22 mouse cellular contexts compared by ENCODE assay signal in genomic region chr16:54970356-54970755, GRCm38 (mm10).
A peak's percentile ranks its signal among the peaks of the same experiment; 100 is the strongest.
DNase-seq lines count a peak whose midpoint lies in the region; ATAC-seq and TF ChIP-seq lines count a peak whose summit lies in the region.
"Had no signal": no experiment of that assay in that cellular context is flagged by ENCODE, and none has a peak within 500 bp of the region (broad histone marks: within the 10 kb centered on the region; RNA-seq: fewer than 3 reads in every experiment).

No protein-coding gene starts in this region.

- no peak overlapping the region for H3K4me3 ChIP-seq in left cerebral cortex, adult 2 months
- no peak overlapping the region for H3K4me3 ChIP-seq in intestine, embryonic 16.5 days (ENCODE audit: low read length)
- H3K4me3 ChIP-seq in forebrain, embryonic 11.5 days (ENCODE audit: low read depth, low read length) = no peak overlapping the region
- H3K4me3 ChIP-seq: embryonic facial prominence, embryonic 12.5 days; erythroblast, embryonic 14.5 days; forebrain, embryonic 13.5 days; heart, embryonic 10.5 days; hindbrain, embryonic 15.5 days; limb, embryonic 15.5 days; midbrain, embryonic 12.5 days had no signal

- no peaks in the 10 kb centered on the region for H3K4me1 ChIP-seq in intestine, embryonic 16.5 days (ENCODE audit: control insufficient read depth, insufficient read depth, low read length)
- no peaks in the 10 kb centered on the region for H3K4me1 ChIP-seq in forebrain, embryonic 11.5 days (replicated peaks; ENCODE audit: control insufficient read depth, insufficient read depth, low read length)
- H3K4me1 ChIP-seq: forebrain, embryonic 13.5 days; heart, embryonic 10.5 days; hindbrain, embryonic 15.5 days; limb, embryonic 15.5 days; midbrain, embryonic 12.5 days had no signal

- 78% methylated on average over 6 of the region's 6 CpGs for WGBS in intestine, embryonic 16.5 days
- WGBS in forebrain, embryonic 11.5 days = 92% methylated on average over 6 of the region's 6 CpGs

- no peaks in the 10 kb centered on the region for H3K9me3 ChIP-seq in intestine, embryonic 16.5 days (ENCODE audit: control insufficient read depth, low read length)
- no peaks in the 10 kb centered on the region for H3K9me3 ChIP-seq in forebrain, embryonic 11.5 days (ENCODE audit: control insufficient read depth, low read length)
- H3K9me3 ChIP-seq: embryonic facial prominence, embryonic 12.5 days; forebrain, embryonic 13.5 days; heart, embryonic 10.5 days; hindbrain, embryonic 15.5 days; limb, embryonic 15.5 days; midbrain, embryonic 12.5 days had no signal

- no peak overlapping the region for H3K9ac ChIP-seq in intestine, embryonic 16.5 days (ENCODE audit: low read depth, low read length)
- H3K9ac ChIP-seq in forebrain, embryonic 11.5 days (ENCODE audit: low read length) = no peak overlapping the region
- H3K9ac ChIP-seq: embryonic facial prominence, embryonic 12.5 days; forebrain, embryonic 13.5 days; hindbrain, embryonic 15.5 days; limb, embryonic 15.5 days; liver, embryonic 14.5 days; lung, embryonic 14.5 days; midbrain, embryonic 12.5 days had no signal

- H3K27ac ChIP-seq in left cerebral cortex, adult 2 months = peak overlapping the region; percentile 53
- H3K27ac ChIP-seq in intestine, embryonic 16.5 days (ENCODE audit: low read length) = no peak overlapping the region
- H3K27ac ChIP-seq in forebrain, embryonic 11.5 days (ENCODE audit: low read depth, low read length) = no peak overlapping the region
- H3K27ac ChIP-seq: embryonic facial prominence, embryonic 12.5 days; forebrain, embryonic 13.5 days; heart, embryonic 10.5 days; hindbrain, embryonic 15.5 days; limb, embryonic 15.5 days; liver, embryonic 14.5 days; midbrain, embryonic 12.5 days had no signal

- no peak for TF ChIP-seq CTCF in left cerebral cortex, adult 2 months (IDR thresholded peaks at IDR 0.05)

- H3K27me3 ChIP-seq in intestine, embryonic 16.5 days (replicated peaks; ENCODE audit: control insufficient read depth, insufficient read depth, low read length) = no peaks in the 10 kb centered on the region
- no peaks in the 10 kb centered on the region for H3K27me3 ChIP-seq in forebrain, embryonic 11.5 days (ENCODE audit: control insufficient read depth, insufficient read depth, low read length)
- H3K27me3 ChIP-seq: embryonic facial prominence, embryonic 12.5 days; forebrain, embryonic 13.5 days; hindbrain, embryonic 15.5 days; limb, embryonic 15.5 days; midbrain, embryonic 12.5 days had no signal

- peak; percentile 96 for ATAC-seq in frontal cortex, adult (ENCODE audit: low TSS enrichment)
- ATAC-seq in intestine, embryonic 16.5 days = no peak
- no peak for ATAC-seq in forebrain, embryonic 11.5 days (replicated peaks; ENCODE audit: low FRiP score)
- ATAC-seq: forebrain, embryonic 13.5 days; intestine, postnatal 0 days had no signal

- no peaks in the 10 kb centered on the region for H3K36me3 ChIP-seq in intestine, embryonic 16.5 days (ENCODE audit: control insufficient read depth, insufficient read depth, low read length)
- H3K36me3 ChIP-seq in forebrain, embryonic 11.5 days (ENCODE audit: control insufficient read depth, insufficient read depth, low read length) = no peaks in the 10 kb centered on the region
- H3K36me3 ChIP-seq: embryonic facial prominence, embryonic 12.5 days; heart, embryonic 10.5 days; hindbrain, embryonic 15.5 days; limb, embryonic 15.5 days; midbrain, embryonic 12.5 days had no signal

- DNase-seq in brain, adult 2 months (ENCODE audit: low read depth, low spot score) = peak; percentile 75
- DNase-seq in left cerebral cortex, adult 2 months (ENCODE audit: extremely low spot score in 1 of 2, low spot score in 2 of 2) = peak; percentile 17 to 18
- DNase-seq in right cerebral cortex, adult 2 months (ENCODE audit: low spot score in 2 of 2) = peak; percentile 48 to 54
- DNase-seq in cerebellum, postnatal 4 days (ENCODE audit: low spot score in 2 of 2) = no peak
- no peak for DNase-seq in kidney, postnatal 36 days
- DNase-seq in forebrain, embryonic 11.5 days (ENCODE audit: low spot score) = no peak
- DNase-seq: adrenal gland, adult 2 months; B cell, adult 2 months; cerebellum, adult 11-12 months; cerebellum, postnatal 10 days; lung, embryonic 14.5 days had no signal

- H3K4me2 ChIP-seq in intestine, embryonic 16.5 days (ENCODE audit: low read depth, low read length) = no peak overlapping the region
- no peak overlapping the region for H3K4me2 ChIP-seq in forebrain, embryonic 11.5 days (ENCODE audit: low read depth, low read length, severe bottlenecking)
- H3K4me2 ChIP-seq: embryonic facial prominence, embryonic 12.5 days; forebrain, embryonic 13.5 days; hindbrain, embryonic 15.5 days; limb, embryonic 15.5 days; lung, embryonic 14.5 days; midbrain, embryonic 12.5 days had no signal

- intact Hi-C loops in left cerebral cortex, adult 2 months (cut with DNase I) = loop anchor here (10.0 kb wide), 1 partner anchor 376 kb away; no protein-coding TSS in a partner anchor

Comparison
In these comparisons a context has a peak if more than half of its experiments do, and no peak if none do; other contexts are left out.
1. DNase-seq: peak in brain, adult 2 months (single experiment), left cerebral cortex, adult 2 months (2 of 2) and right cerebral cortex, adult 2 months (2 of 2); none in cerebellum, postnatal 4 days (0 of 2), kidney, postnatal 36 days (0 of 2) and forebrain, embryonic 11.5 days (single experiment).